Mouse (Mus musculus) mouse trophoblast stem cell (cell line): ENCODE measurements around the gene Acap1.
"Not testable (repeated sequence)": the region's sequence is repeated elsewhere in the genome, so short reads cannot be mapped to it uniquely, and the experiment has no call there.

Experiments used
- in situ Hi-C, 2 experiments: fragments of 300-500 bp; cut with MseI, MboI; formaldehyde crosslinking; loops; 2 replicates in 1 of 2; 3 replicates in 1 of 2; pipeline ENCODE4 v1.15.1; 2025

The Acap1 gene

DNA sequence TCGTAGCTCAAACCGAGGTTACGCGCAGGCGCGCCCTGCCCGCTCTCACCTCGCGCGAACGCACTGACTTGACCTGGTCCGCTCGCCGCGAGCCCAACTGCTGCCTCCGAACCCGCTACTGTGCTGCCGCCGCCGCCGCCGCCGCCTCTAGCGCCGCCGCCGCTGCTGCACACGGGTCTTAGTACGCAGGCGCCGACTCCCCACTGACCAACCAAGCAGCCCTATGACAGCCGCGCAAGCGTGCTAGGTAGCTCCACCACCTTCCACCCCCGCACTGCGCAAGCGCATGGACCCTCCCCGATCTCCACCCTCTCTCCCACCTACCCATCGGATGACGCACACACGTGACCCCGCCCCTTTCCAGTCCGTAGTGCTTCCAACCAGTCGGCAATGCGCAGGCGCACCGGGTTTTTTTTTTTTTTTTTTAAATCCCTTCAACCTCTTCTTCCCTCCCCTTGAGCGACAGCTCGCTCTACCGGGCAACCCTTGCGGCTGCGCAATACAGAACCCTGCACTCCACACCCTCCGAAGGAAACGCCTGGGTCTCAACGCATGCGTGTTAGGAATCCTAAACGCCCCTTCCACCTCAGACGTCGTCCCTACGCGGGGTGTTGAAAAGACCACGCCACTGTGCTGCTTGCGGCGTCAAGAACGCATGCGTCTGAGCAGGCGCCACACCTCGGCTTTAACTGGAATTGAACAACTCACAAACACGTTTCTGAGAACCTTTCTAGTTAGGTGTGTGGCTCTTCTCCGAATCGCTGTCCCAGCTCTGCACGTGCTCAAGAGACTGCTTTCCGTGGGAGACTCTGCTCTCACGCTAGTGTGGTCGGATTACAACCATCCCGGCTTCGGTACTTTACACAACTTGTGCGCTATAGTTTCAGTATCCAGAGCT lies 26.0 kb upstream of the Acap1 start, which contains the start of gene Eif5a:
Gene Eif5a (minus strand): TSS at position 845 of the 898 bp plus-strand sequence.
- in situ Hi-C loops = no loop called here

GRCm38 (mm10) chr11:69920266-69921031 lies 25.1 kb upstream of the Acap1 start:
- in situ Hi-C loops = no loop called here

DNA sequence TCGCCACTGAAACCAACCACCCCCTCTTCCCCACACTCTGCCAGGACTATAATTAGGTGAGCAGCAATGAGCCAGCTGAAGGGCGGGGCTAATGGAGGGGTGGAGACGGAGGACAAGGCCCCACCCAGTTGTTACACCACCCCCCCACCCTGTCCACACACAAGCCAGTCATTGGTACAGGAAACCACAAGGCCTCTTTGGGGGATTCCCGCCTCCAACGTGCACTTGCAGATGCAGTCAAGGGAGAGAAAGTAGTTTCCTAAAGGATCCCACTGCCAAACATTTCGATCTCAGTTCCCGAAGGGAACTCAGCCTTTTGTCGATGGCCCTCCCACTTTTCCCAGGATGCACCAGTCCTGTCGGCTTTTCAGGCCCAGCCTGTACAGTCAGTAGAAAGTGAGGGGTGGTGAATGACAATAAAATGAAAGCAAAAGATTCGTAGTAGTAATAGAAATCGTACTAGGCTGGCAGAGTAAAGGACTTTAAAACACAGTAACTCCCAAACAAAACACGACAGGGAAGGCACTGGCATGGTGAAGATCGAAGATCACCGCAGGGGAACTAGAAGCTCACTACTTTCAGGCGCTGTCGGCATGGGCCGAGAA lies 24.4 kb upstream of the Acap1 start:
- in situ Hi-C loops = no loop called here

GRCm38 (mm10) chr11:69919053-69919452 lies 23.7 kb upstream of the Acap1 start:
- in situ Hi-C loops = no loop called here

- in situ Hi-C loops = no loop called here
These were observed 22.8 kb upstream of the Acap1 start for GRCm38 (mm10) chr11:69918118-69918517.

GRCm38 (mm10) chr11:69917379-69917948 lies 22.1 kb upstream of the Acap1 start:
- in situ Hi-C loops = no loop called here

- in situ Hi-C loops = not testable (repeated sequence)
These were observed 21.5 kb upstream of the Acap1 start for GRCm38 (mm10) chr11:69916652-69917378.

DNA sequence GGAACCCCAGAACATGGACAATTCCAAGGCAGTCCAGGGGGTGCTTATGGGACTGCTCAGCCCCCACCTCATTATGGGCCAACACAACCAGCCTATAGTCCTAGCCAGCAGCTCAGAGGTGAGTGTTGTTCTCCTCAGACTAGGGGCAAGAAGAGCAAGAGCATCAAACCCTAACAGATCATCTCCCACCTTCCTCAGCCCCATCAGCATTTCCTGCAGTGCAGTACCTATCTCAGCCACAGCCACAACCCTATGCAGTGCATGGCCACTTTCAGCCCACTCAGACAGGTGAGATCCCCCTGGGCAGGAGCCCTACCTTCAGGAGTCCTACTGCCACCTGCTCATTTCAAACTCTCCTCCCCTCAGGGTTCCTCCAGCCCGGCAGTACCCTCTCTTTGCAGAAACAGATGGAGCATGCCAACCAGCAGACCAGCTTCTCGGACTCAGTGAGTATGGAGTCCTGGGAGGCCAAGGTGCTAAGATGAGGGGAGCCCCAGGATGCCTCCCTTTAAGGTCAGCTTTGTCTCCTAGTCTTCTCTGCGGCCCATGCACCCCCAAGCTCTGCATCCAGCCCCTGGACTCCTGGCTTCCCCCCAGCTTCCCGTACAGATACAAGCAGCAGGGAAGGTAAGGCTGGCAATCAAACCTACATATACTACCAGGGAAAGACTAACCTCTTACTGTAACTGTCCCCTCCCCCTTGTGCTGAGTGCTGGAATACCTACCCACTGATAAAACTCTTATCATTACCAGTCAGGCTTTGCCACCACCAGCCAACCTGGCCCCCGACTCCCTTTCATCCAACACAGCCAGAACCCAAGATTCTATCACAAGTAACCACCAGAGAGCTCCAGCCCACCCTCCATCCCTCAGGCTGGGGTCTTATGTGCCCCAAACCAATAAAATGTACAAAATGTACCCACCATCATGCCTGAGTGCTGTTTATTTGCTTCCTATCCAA lies 20.6 kb upstream of the Acap1 start:
- in situ Hi-C loops = no loop called here

GRCm38 (mm10) chr11:69914917-69915430 lies 19.6 kb upstream of the Acap1 start:
- in situ Hi-C loops = no loop called here

DNA sequence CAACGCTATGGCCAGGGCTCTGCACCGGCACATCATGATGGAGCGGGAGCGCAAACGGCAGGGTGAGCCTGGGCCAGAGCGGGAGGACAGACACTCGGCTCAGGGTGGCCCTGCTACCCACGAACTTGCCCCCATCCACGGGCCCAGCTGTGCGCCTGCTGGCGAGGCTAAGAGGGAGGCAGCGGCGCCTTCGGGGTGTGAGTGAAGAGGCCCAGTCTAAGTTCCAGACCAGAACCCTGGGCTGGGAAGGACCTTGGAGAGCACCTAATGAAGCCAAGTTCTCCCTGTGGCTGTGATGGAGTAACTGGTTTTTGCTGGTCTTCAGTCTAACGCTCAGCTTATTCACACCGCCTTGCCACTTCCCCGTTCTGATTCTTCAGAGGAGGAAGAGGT lies 19.0 kb upstream of the Acap1 start:
- in situ Hi-C loops = no loop called here

DNA sequence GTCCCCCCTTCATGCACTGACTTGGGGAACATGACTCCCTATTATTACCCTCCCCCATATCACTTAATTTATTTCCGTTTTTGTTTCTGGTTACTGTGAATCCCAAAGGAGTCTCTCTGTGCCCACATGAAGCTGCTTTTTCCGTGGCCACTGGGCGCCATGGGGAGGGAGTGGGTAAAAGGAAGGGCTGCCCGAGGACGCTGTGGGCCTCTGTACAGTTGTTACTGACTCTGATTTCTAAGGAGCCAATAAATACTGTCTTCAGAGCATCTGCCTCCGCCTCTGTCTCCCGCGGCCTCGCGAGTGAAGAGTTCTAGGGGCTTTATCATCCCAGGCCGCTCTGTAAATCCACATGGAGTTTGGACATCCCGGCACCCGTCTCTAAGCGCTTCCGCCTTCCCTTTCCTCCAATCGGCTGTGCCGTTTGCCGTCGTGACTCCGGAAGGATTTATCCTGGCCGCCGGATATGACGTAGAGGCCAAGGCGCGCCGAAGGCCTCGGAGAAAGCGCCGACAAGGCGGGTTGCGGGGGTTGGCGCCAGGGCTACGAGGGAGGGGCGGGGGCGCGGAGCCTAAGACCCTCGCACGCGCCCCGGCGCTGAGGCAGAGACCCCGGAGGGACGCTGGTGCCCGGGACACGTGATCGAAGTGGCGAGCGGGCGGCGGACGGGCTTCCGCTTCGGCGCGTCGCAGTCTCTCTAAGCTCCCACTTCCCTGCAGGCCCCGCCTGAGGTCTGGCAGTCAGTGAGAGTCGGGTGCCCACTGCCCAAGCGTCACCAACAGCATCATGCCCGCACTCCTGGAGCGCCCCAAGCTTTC lies 18.4 kb upstream of the Acap1 start, which contains the start of gene Gps2:
Gene Gps2 (plus strand): TSS at position 335 of the 818 bp plus-strand sequence.
- in situ Hi-C loops = no loop called here

DNA sequence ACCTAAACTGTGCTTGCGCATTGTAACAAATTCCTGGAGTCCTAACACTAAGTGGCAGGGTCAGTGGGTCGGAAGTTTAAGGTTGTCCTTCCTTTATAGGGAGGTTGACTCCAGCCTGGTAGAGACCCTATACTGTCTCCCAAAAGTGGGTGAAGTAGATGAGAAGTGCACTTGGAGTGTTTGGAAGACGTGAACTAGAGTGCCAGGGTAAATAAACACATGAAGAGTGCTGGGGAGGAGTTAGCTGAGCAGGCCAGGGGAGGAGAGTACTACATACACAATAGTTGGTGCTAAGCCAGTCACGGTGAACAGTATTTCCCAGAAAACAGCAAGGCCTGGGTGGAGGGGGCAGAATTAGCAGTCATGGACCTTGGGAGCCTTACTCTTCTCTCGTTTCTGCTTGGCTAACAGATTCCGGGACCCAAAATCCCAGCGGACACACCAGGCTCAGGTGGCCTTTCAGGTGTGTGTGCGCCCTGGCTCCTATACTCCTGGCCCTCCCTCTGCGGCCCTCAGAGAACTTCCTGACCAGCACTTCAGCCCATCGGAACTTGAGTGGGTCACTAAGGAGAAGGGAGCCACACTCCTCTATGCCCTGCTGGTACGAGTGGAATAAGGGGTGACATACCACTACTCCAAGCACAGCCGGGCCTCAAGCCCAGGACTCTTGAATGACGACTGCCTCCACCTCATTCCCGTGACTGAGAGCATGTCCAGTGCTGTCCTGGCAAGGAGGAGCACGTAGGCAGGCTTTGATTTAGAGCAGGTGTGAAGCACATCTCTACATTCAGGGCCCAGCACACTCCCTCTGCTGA lies 17.6 kb upstream of the Acap1 start:
- in situ Hi-C loops = no loop called here

GRCm38 (mm10) chr11:69911701-69912100 lies 16.4 kb upstream of the Acap1 start:
- in situ Hi-C loops = no loop called here

DNA sequence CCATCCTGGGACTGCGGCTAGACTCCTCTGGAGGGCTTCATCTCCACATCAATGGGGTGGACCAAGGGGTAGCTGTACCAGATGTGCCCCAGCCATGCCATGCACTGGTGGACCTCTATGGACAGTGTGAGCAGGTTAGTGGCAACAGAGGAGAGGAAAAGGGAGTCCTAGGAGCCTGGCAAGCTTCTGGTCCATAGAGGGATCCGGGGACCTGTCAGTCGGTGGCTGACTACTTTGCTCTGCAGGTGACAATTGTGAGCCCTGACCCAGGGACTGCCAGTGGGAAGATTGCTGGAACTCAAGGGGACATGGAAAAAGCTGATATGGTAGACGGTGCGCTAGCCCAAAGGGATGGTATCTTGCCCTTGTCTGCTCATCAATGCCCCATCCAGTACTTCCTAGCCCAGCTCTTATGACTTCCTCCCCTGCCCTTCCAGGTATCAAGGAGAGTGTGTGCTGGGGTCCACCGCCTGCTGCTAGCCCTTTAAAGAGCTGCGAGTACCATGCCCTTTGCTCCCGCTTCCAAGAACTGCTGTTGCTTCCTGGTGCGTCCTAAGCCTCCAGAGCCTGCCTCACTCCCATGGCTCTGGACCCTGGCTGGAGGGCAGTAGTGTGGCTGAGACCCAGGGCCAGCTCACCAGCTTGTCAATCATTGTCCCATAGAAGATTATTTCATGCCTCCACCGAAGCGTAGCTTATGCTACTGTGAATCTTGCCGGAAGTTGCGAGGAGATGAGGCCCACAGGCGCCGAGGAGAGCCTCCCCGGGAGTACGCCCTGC lies 15.6 kb upstream of the Acap1 start:
- in situ Hi-C loops = no loop called here

GRCm38 (mm10) chr11:69910177-69910576 lies 14.8 kb upstream of the Acap1 start:
- in situ Hi-C loops = no loop called here

GRCm38 (mm10) chr11:69909174-69909573 lies 13.8 kb upstream of the Acap1 start:
- in situ Hi-C loops = no loop called here

GRCm38 (mm10) chr11:69908645-69909044 lies 13.3 kb upstream of the Acap1 start:
- in situ Hi-C loops = no loop called here
